Mouse (Mus musculus) hindbrain, embryonic 10.5 days (tissue): ENCODE measurements around the gene Pbx4. TPM values are rescaled to one million over a fixed set of nuclear protein-coding genes. Genes with fewer than 3 reads are reported as not detected.

ENCODE experiments used
- DNase-seq: peaks from one replicate; pipeline ENCODE4 v3.0.0-alpha.2; 2017; ENCODE audit warnings: low spot score
- H3K27ac ChIP-seq: fragments of 300-500 bp; sonication (generic); 2 replicates; pipeline ENCODE4 v1.5.1; 2016; ENCODE audit warnings: mild to moderate bottlenecking, moderate library complexity
- H3K27me3 ChIP-seq: fragments of 300-500 bp; sonication (generic); 2 replicates; pipeline ENCODE4 v1.6.1; 2016; ENCODE audit warnings: mild to moderate bottlenecking; ENCODE audit not compliant: poor library complexity, insufficient read depth, severe bottlenecking
- H3K36me3 ChIP-seq: fragments of 300-500 bp; sonication (generic); 2 replicates; pipeline ENCODE4 v1.6.1; 2016; ENCODE audit warnings: mild to moderate bottlenecking, moderate library complexity
- H3K4me1 ChIP-seq: fragments of 300-500 bp; sonication (generic); replicated peaks from 2 replicates; pipeline ENCODE4 v1.6.1; 2016; ENCODE audit warnings: mild to moderate bottlenecking
- H3K4me3 ChIP-seq: fragments of 300-500 bp; sonication (generic); 2 replicates; pipeline ENCODE4 v1.5.1; 2016; ENCODE audit warnings: mild to moderate bottlenecking, moderate library complexity
- H3K9me3 ChIP-seq: fragments of 300-500 bp; sonication (generic); 2 replicates; pipeline ENCODE4 v1.6.1; 2016; ENCODE audit warnings: mild to moderate bottlenecking, moderate library complexity
- WGBS: fragments of 180-500 bp; shearing (Covaris S2); methylation state at CpG from one replicate; pipeline ENCODE4 v1.1.7; 2016; 5-methylcytosine and 5-hydroxymethylcytosine counted together
- polyA plus RNA-seq: library from polyadenylated mRNA; unstranded; fragments of >200 nt; fragmentation: Nextera tagmentation; extraction: Ambion mirVana; gene quantifications from 2 replicates; pipeline ENCODE4 v1.2.1, GENCODE M21; 2016

Gene Pbx4
- polyA plus RNA-seq, 1 experiment from 2014 or later = 49.9 TPM

- H3K4me3 ChIP-seq = peak overlapping the region; percentile 70; the same call in 1 of the 2 replicates
These were observed 67.6 kb downstream of the Pbx4 start for GRCm38 (mm10) chr8:69899876-69900275.

DNA sequence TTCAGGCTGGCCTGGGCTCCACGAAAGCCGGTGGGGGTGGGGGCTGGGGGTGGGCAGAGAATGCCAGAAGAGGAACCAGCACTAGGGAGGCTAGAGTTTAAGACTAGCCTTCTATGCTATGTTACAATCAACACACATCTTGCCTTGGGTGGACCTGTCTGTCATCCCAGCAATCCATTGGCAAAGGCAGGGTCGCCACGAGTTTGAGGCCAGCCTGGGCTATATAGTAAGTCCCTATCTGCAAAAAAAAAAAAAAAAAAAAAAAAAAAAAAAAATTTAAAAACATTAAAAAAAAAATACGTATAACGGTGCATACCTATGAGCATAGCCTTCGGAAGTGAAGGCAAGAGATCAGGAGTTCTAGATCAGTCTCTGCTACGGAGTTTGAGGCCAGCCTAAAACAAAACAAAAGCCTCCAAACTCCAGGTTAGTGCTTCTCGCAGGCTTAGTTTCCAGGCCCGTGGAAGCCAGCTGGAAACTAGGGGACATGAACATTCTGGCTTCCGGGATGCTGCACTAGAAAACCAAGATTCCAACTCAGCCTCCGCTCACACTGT lies 68.7 kb downstream of the Pbx4 start:
- H3K9me3 ChIP-seq = no peaks in the 10 kb centered on the region
- H3K4me1 ChIP-seq = peaks cover 72% of the 10 kb centered on the region
- 23% methylated on average over 12 of the region's 12 CpGs for WGBS

More at GRCm38 (mm10) chr8:69899876-69900275, 67.6 kb downstream of the Pbx4 start:
- Histone ChIP-seq H3K9me3 (no peaks in the 10 kb centered on the region), H3K27ac (no peak overlapping the region), H3K36me3 (peaks cover 50% of the 10 kb centered on the region), H3K4me1 (peaks cover 83% of the 10 kb centered on the region), H3K27me3 (no peaks in the 10 kb centered on the region)
- 97% methylated on average over 2 of the region's 2 CpGs for WGBS
- no peak for DNase-seq

GRCm38 (mm10) chr8:69901484-69902162 lies 69.3 kb downstream of the Pbx4 start:
- Histone ChIP-seq H3K36me3 (peaks cover 33% of the 10 kb centered on the region), H3K27ac (peak overlapping the region; percentile 96), H3K9me3 (no peaks in the 10 kb centered on the region), H3K4me1 (peaks cover 66% of the 10 kb centered on the region), H3K4me3 (peak overlapping the region; percentile 70), H3K27me3 (no peaks in the 10 kb centered on the region)
- 3% methylated on average over 41 of the region's 41 CpGs for WGBS
- DNase-seq = peak; percentile 99

More for the DNA sequence above, 68.7 kb downstream of the Pbx4 start:
- Histone ChIP-seq H3K4me3 (peak overlapping the region; percentile 70), H3K36me3 (peaks cover 39% of the 10 kb centered on the region), H3K27ac (peak overlapping the region; percentile 96), H3K27me3 (no peaks in the 10 kb centered on the region)
- no peak for DNase-seq

GRCm38 (mm10) chr8:69902163-69903062 lies 70.1 kb downstream of the Pbx4 start, which contains the start of the genes Tssk6, Ndufa13 and Yjefn3:
TSS of gene Tssk6 (plus strand) at chr8:69902184.
TSS of gene Ndufa13 (minus strand) at chr8:69902558.
TSS of gene Yjefn3 (minus strand) at chr8:69902712.
- no peaks in the 10 kb centered on the region for H3K27me3 ChIP-seq
- H3K9me3 ChIP-seq = no peaks in the 10 kb centered on the region
- WGBS = 6% methylated on average over 89 of the region's 89 CpGs
- H3K4me3 ChIP-seq = peak within 1 kb of the TSS; percentile 70
- peak within 1 kb of the TSS; percentile 96 for H3K27ac ChIP-seq
- DNase-seq = no peak
- H3K36me3 ChIP-seq = peaks cover 31% of the 10 kb centered on the region
- H3K4me1 ChIP-seq = peaks cover 59% of the 10 kb centered on the region

DNA sequence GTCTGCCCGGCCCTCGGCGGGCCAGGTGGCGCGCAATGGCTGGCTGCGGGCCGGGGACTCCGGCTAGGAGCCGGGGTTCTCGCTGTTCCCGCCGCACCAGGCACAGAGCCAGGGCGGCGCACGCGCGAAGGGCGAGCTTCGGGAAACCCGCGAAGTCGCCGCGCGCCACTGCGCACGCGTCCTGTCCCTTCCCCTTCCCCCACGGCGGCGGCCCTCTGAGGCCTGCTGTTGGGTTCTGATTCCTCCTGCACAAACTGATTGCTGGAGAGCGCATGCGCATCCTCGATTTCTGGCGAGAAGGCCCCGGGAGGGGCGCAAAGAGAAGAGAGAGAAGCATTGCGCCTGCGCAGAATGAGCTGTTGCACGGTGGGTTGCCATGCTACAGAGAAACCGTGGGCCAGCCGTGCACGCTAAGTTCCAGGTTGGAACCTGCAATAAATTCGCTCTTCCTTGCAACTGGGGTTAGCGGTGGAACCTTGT lies 70.8 kb downstream of the Pbx4 start:
- Histone ChIP-seq H3K4me1 (peaks cover 53% of the 10 kb centered on the region), H3K9me3 (no peaks in the 10 kb centered on the region), H3K36me3 (peaks cover 31% of the 10 kb centered on the region), H3K27me3 (no peaks in the 10 kb centered on the region), H3K4me3 (peak overlapping the region; percentile 70), H3K27ac (peak overlapping the region; percentile 96)
- DNase-seq = peak; percentile 99
- WGBS = under 1% methylated on average over 45 of the region's 45 CpGs

DNA sequence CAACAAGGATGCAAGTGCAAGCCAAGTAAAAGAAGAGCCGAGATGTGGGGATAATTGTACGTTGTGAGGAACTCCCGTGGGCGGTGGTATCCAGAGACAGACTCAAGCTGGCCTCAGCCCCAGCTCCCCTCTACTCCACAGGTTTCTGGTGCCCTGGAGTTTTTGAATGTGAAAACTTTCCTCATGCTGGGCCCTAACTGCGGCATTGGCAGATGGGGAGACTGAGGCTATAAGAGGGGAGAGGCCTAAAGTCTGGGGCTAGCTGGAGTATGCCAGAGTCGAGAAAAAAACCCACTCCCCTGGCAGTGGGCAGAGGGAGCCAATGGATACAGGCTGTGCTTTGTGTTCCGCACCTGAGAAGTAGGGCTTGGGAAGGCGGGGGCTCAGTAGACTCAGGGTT lies 71.8 kb downstream of the Pbx4 start:
- Histone ChIP-seq H3K36me3 (peaks cover 31% of the 10 kb centered on the region), H3K27me3 (no peaks in the 10 kb centered on the region), H3K27ac (peak overlapping the region; percentile 96; the same call in 1 of the 2 replicates), H3K4me3 (peak overlapping the region; percentile 70), H3K4me1 (peaks cover 47% of the 10 kb centered on the region), H3K9me3 (no peaks in the 10 kb centered on the region)
- 78% methylated on average over 8 of the region's 8 CpGs for WGBS
- DNase-seq = no peak

DNA sequence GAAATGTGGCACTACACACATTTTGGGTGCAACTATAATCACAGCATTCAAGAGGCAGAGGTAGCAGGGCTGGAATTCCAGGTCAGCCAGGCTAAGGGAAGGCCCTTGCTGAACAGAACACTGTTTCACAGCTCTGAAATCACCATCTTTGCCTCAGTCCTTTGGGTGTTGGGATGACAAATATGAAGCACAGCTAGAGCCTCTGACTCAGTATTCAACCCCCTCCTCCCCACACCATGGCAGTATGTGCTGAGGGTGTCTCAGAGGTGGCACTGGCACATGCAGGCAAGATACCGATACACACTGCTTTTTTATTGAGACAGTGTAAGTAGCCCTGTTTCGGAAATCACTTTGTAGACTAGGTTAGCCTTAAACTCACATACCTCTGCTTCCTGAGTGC lies 74.0 kb downstream of the Pbx4 start:
- WGBS = 94% methylated on average over 2 of the region's 2 CpGs
- Histone ChIP-seq H3K4me1 (peaks cover 31% of the 10 kb centered on the region), H3K27me3 (no peaks in the 10 kb centered on the region), H3K36me3 (peaks cover 43% of the 10 kb centered on the region), H3K4me3 (no peak overlapping the region), H3K27ac (no peak overlapping the region), H3K9me3 (no peaks in the 10 kb centered on the region)
- no peak for DNase-seq

DNA sequence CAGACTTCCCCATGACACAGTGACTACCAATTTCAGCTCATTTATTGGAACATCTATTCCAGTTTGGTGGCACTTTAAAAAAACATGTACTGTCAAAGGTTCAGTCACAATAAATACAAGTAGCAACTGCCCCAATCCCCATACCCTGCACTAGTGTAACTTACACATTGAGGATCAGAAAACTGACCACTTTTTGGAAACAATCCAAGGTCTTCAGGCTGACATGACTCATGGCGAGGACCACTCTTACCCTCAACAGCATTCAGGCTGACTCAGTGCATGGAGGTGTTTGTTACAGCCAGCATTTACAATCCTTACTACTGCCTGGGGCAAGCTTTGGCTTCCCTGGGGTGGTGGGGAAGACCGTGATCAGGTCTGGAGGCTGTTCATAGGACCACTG lies 74.8 kb downstream of the Pbx4 start:
- no peaks in the 10 kb centered on the region for H3K27me3 ChIP-seq
- H3K27ac ChIP-seq = no peak overlapping the region
- H3K36me3 ChIP-seq = peaks cover 51% of the 10 kb centered on the region
- no peak overlapping the region for H3K4me3 ChIP-seq
- peaks cover 25% of the 10 kb centered on the region for H3K4me1 ChIP-seq
- no peak for DNase-seq
- H3K9me3 ChIP-seq = no peaks in the 10 kb centered on the region
- 91% methylated on average over 2 of the region's 2 CpGs for WGBS

GRCm38 (mm10) chr8:69911917-69912316 lies 79.6 kb downstream of the Pbx4 start:
- no peak for DNase-seq

DNA sequence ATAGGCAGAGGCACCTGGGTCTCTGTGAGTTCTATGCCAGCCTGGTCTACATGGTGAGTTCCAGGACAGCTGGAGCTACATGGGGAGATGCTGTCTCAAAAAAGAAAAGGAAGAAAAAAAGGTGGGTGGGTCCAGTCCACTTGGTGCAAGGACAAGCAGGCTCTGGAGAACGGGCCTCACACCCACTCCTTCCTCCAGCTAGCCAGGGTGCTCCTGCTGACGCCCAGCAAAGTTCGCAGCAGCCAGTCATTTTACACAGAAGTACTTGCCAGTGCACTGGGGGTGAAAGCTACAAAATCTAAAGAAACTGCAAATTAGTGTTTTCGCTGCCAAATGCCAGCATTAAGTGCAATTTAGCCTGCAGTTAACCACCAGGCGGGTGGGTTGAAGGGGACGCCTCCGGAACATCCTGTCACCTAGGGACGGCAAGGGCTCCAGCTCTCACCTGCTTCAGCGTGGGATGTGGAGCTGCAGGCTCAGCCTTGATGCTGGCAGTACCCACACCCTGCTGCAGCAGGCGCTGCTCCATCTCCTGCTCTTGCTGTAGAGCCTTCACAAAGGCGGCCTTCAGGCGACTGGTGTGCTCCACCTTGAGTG lies 80.3 kb downstream of the Pbx4 start:
- no peak for DNase-seq
- H3K4me3 ChIP-seq = no peak overlapping the region
- no peaks in the 10 kb centered on the region for H3K27me3 ChIP-seq
- no peaks in the 10 kb centered on the region for H3K9me3 ChIP-seq
- H3K4me1 ChIP-seq = peaks cover 9% of the 10 kb centered on the region; the same call in 1 of the 2 replicates
- H3K27ac ChIP-seq = no peak overlapping the region
- H3K36me3 ChIP-seq = peaks cover 100% of the 10 kb centered on the region
- 89% methylated on average over 12 of the region's 12 CpGs for WGBS

More at GRCm38 (mm10) chr8:69911917-69912316, 79.6 kb downstream of the Pbx4 start:
- peaks cover 9% of the 10 kb centered on the region; the same call in 1 of the 2 replicates for H3K4me1 ChIP-seq
- no peak overlapping the region for H3K4me3 ChIP-seq
- no peaks in the 10 kb centered on the region for H3K27me3 ChIP-seq
- 93% methylated on average over 13 of the region's 13 CpGs for WGBS
- H3K9me3 ChIP-seq = no peaks in the 10 kb centered on the region
- no peak overlapping the region for H3K27ac ChIP-seq
- H3K36me3 ChIP-seq = peaks cover 99% of the 10 kb centered on the region

- Histone ChIP-seq H3K36me3 (peaks cover 90% of the 10 kb centered on the region), H3K4me3 (no peak overlapping the region), H3K9me3 (no peaks in the 10 kb centered on the region), H3K27ac (no peak overlapping the region), H3K4me1 (peaks cover 9% of the 10 kb centered on the region; the same call in 1 of the 2 replicates), H3K27me3 (no peaks in the 10 kb centered on the region)
- WGBS = 92% methylated on average over 4 of the region's 4 CpGs
- no peak for DNase-seq
These were observed 82.2 kb downstream of the Pbx4 start for GRCm38 (mm10) chr8:69914526-69914925.

DNA sequence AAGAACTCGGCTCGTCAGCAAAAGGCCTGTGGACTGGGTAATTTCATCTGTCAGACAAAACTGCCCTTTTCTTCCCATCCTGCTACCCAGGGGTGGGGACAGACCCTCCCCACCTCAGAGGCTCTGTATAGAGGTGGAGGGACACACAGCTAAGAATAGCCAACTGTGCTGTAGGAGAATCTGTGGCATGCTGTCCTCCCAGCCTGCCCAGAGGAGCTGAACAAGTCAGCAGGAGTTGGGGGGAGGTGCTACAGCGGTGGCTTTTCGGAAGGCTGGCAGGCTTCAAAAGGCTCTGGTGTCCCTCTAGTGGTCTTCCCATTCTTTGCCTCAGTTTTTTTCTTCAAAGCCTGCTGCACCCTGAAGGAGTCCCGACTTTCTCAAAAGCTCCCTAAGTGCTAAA lies 83.5 kb downstream of the Pbx4 start:
- Histone ChIP-seq H3K27me3 (no peaks in the 10 kb centered on the region), H3K9me3 (no peaks in the 10 kb centered on the region), H3K27ac (no peak overlapping the region), H3K36me3 (peaks cover 78% of the 10 kb centered on the region), H3K4me1 (peaks cover 19% of the 10 kb centered on the region), H3K4me3 (no peak overlapping the region)
- DNase-seq = no peak
- 35% methylated on average over 5 of the region's 5 CpGs for WGBS
